Comparison of ENCODE assay signal across 8 mouse cellular contexts in the genomic region with DNA sequence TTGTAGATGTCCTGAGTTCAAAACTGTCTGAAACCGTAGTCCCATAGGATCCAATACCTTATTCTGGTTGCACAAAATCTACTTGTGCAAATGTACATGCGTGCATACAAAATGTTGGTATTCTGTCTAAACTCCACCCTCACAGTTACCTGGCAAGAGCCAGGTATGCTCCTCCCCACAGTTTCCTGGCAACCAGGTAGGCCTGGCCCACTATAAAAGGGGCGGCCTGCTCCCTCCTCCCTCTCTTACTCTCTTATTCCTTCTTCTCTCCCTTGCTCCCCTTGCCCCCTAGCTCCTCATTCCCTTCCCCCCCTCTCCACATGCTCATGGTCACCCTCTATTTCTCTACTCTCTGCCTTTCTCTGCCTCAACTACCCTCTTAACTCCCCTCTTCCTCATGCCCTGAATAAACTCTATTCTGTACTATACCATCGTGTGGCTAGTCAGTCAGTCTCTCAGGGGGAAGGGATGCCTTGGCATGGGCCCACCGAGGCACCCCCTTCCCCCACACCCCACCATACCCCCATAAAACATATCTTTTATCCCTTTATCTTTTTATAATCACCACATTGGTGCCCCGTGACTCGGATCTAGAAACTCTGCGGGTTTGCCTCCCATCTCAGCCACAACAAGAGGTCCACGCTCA. TPM values are rescaled to one million over a fixed set of nuclear protein-coding genes. Genes with fewer than 3 reads are reported as not detected.
A peak's percentile ranks its signal among the peaks of the same experiment; 100 is the strongest.
DNase-seq lines count a peak whose midpoint lies in the region; ATAC-seq and TF ChIP-seq lines count a peak whose summit lies in the region.

No protein-coding gene starts in this region.

- WGBS in heart, postnatal 0 days = 87% methylated on average over 9 of the region's 9 CpGs
- 84% methylated on average over 9 of the region's 9 CpGs for WGBS in hindbrain, embryonic 10.5 days
- 75% methylated on average over 9 of the region's 9 CpGs for WGBS in liver, embryonic 11.5 days
- WGBS in neural tube, embryonic 14.5 days = 82% methylated on average over 9 of the region's 9 CpGs

- no peaks in the 10 kb centered on the region for H3K36me3 ChIP-seq in heart, postnatal 0 days (replicated peaks; ENCODE audit: control insufficient read depth, insufficient read depth, low read length)
- H3K36me3 ChIP-seq in hindbrain, embryonic 10.5 days = no peaks in the 10 kb centered on the region
- no peaks in the 10 kb centered on the region for H3K36me3 ChIP-seq in liver, embryonic 11.5 days (ENCODE audit: control insufficient read depth, insufficient read depth, low read length)
- no peaks in the 10 kb centered on the region for H3K36me3 ChIP-seq in neural tube, embryonic 14.5 days (ENCODE audit: control insufficient read depth, insufficient read depth, low read length)

- no peak overlapping the region for H3K27ac ChIP-seq in heart, postnatal 0 days (ENCODE audit: low read depth)
- peak overlapping the region; percentile 69 for H3K27ac ChIP-seq in hindbrain, embryonic 10.5 days
- no peak overlapping the region for H3K27ac ChIP-seq in liver, embryonic 11.5 days (ENCODE audit: low read depth, low read length)
- no peak overlapping the region for H3K27ac ChIP-seq in neural tube, embryonic 14.5 days (ENCODE audit: low read depth, low read length)

- no peak for DNase-seq in heart, postnatal 0 days (ENCODE audit: low spot score)
- DNase-seq in heart, postnatal 14 days = no peak
- no peak for DNase-seq in hindbrain, embryonic 10.5 days (ENCODE audit: low spot score)
- no peak for DNase-seq in liver, embryonic 11.5 days (ENCODE audit: low spot score)
- DNase-seq in cerebellum, adult 9-10 months = no peak
- DNase-seq in B cell, adult 2 months = no peak
- DNase-seq in left cerebral cortex, postnatal 14 days (ENCODE audit: low spot score in 2 of 2) = no peak

- TF ChIP-seq EP300 in heart, postnatal 0 days (IDR thresholded peaks at IDR 0.05; ENCODE audit: low read depth) = no peak

- no peak for ATAC-seq in heart, postnatal 0 days (ENCODE audit: insufficient read depth, low read depth)
- no peak for ATAC-seq in liver, embryonic 11.5 days (replicated peaks; ENCODE audit: low FRiP score)
- peak; percentile 38; the same call in 1 of the 2 replicates for ATAC-seq in neural tube, embryonic 14.5 days (ENCODE audit: low read depth)

- peak overlapping the region; percentile 17; the same call in 1 of the 2 replicates for H3K9ac ChIP-seq in heart, postnatal 0 days (replicated peaks; ENCODE audit: low read depth, low read length)
- H3K9ac ChIP-seq in liver, embryonic 11.5 days (ENCODE audit: low read depth, low read length) = peak overlapping the region; percentile 30
- H3K9ac ChIP-seq in neural tube, embryonic 14.5 days (replicated peaks; ENCODE audit: low read depth, low read length) = no peak overlapping the region

- H3K4me1 ChIP-seq in heart, postnatal 0 days (ENCODE audit: control insufficient read depth, insufficient read depth) = peaks cover 13% of the 10 kb centered on the region
- H3K4me1 ChIP-seq in hindbrain, embryonic 10.5 days (replicated peaks) = peaks cover 19% of the 10 kb centered on the region
- no peaks in the 10 kb centered on the region for H3K4me1 ChIP-seq in liver, embryonic 11.5 days (replicated peaks; ENCODE audit: control insufficient read depth, insufficient read depth, low read length)
- H3K4me1 ChIP-seq in neural tube, embryonic 14.5 days (ENCODE audit: control insufficient read depth, insufficient read depth, low read length) = 0 out of 2 replicates have a peak, but pooled peaks cover 9% of the 10 kb centered on the region

- H3K4me2 ChIP-seq in heart, postnatal 0 days (ENCODE audit: low read depth, low read length) = peak overlapping the region; percentile 54; the same call in 1 of the 2 replicates
- peak overlapping the region; percentile 41 for H3K4me2 ChIP-seq in liver, embryonic 11.5 days
- H3K4me2 ChIP-seq in neural tube, embryonic 14.5 days (ENCODE audit: low read depth, low read length) = peak overlapping the region; percentile 37

- intact Hi-C loops in heart, postnatal 14 days (cut with DNase I) = no loop called here
- intact Hi-C loops in left cerebral cortex, postnatal 14 days (cut with DNase I) = no loop called here

- peak overlapping the region; percentile 23; the same call in 1 of the 2 replicates for H3K4me3 ChIP-seq in heart, postnatal 0 days (ENCODE audit: low read depth, low read length)
- H3K4me3 ChIP-seq in hindbrain, embryonic 10.5 days = peak overlapping the region; percentile 43; the same call in 1 of the 2 replicates
- no peak overlapping the region for H3K4me3 ChIP-seq in liver, embryonic 11.5 days (ENCODE audit: low read depth, low read length)
- H3K4me3 ChIP-seq in neural tube, embryonic 14.5 days (ENCODE audit: low read depth, low read length) = no peak overlapping the region

- TF ChIP-seq CTCF in heart, postnatal 0 days (IDR thresholded peaks at IDR 0.05; ENCODE audit: low read depth) = no peak

- H3K27me3 ChIP-seq in heart, postnatal 0 days (ENCODE audit: control insufficient read depth, insufficient read depth, low read length) = no peaks in the 10 kb centered on the region
- peaks cover 3% of the 10 kb centered on the region for H3K27me3 ChIP-seq in hindbrain, embryonic 10.5 days (ENCODE audit: insufficient read depth, poor library complexity, severe bottlenecking)
- H3K27me3 ChIP-seq in liver, embryonic 11.5 days (replicated peaks; ENCODE audit: control insufficient read depth, insufficient read depth, low read length) = no peaks in the 10 kb centered on the region
- no peaks in the 10 kb centered on the region for H3K27me3 ChIP-seq in neural tube, embryonic 14.5 days (ENCODE audit: control insufficient read depth, insufficient read depth, low read length)

- no peaks in the 10 kb centered on the region for H3K9me3 ChIP-seq in heart, postnatal 0 days (replicated peaks; ENCODE audit: control insufficient read depth, low read length)
- no peaks in the 10 kb centered on the region for H3K9me3 ChIP-seq in hindbrain, embryonic 10.5 days
- H3K9me3 ChIP-seq in liver, embryonic 11.5 days (ENCODE audit: control insufficient read depth, low read length) = no peaks in the 10 kb centered on the region
- no peaks in the 10 kb centered on the region for H3K9me3 ChIP-seq in neural tube, embryonic 14.5 days (ENCODE audit: control insufficient read depth, low read length)

RNA-seq across cellular contexts. Expression of gene Galm, which starts 31.9 kb away (rescaled TPM):
- 15.4 and 19.7 TPM in 2 replicates for total RNA-seq in heart, postnatal 0 days (2014; rRNA removed; ENCODE audit: low replicate concordance)
- 9.6 and 10.7 TPM in 2 replicates for polyA plus RNA-seq in heart, postnatal 0 days (2015; fragmentation: Nextera tagmentation; extraction: Ambion mirVana)
- 10 to 100 TPM; 11.0 to 12.4 TPM for total RNA-seq in heart, postnatal 14 days (2021)
- polyA plus RNA-seq in hindbrain, embryonic 10.5 days (2016; fragmentation: Nextera tagmentation; extraction: Ambion mirVana) = 8.4 and 10.2 TPM in 2 replicates
- 16.7 and 18.7 TPM in 2 replicates for polyA plus RNA-seq in liver, embryonic 11.5 days (2014; fragmentation: Nextera tagmentation; extraction: Ambion mirVana)
- polyA plus RNA-seq in neural tube, embryonic 14.5 days (2014; fragmentation: Nextera tagmentation; extraction: Ambion mirVana) = 0.79 and 1.7 TPM in 2 replicates
- 1 to 10 TPM; 2.1 to 2.5 TPM for total RNA-seq in left cerebral cortex, postnatal 14 days (2021)

RNA-seq across cellular contexts. Expression of gene Hnrnpll, which starts 33.2 kb away (rescaled TPM):
- total RNA-seq in heart, postnatal 0 days (2014; rRNA removed; ENCODE audit: low replicate concordance) = 36.8 and 37.5 TPM in 2 replicates
- polyA plus RNA-seq in heart, postnatal 0 days (2015; fragmentation: Nextera tagmentation; extraction: Ambion mirVana) = 19.0 TPM in 2 replicates
- 10 to 100 TPM; 27.0 to 29.3 TPM for total RNA-seq in heart, postnatal 14 days (2021)
- 85.6 and 92.4 TPM in 2 replicates for polyA plus RNA-seq in hindbrain, embryonic 10.5 days (2016; fragmentation: Nextera tagmentation; extraction: Ambion mirVana)
- 57.2 and 65.9 TPM in 2 replicates for polyA plus RNA-seq in liver, embryonic 11.5 days (2014; fragmentation: Nextera tagmentation; extraction: Ambion mirVana)
- 66.5 and 69.3 TPM in 2 replicates for polyA plus RNA-seq in neural tube, embryonic 14.5 days (2014; fragmentation: Nextera tagmentation; extraction: Ambion mirVana)
- 10 to 100 TPM; 59.4 to 60.9 TPM for total RNA-seq in left cerebral cortex, postnatal 14 days (2021)

Comparison
In these comparisons a context has a peak if more than half of its experiments do, and no peak if none do; other contexts are left out.
1. H3K4me3 ChIP-seq: peak in heart, postnatal 0 days (single experiment) and hindbrain, embryonic 10.5 days (single experiment); none in liver, embryonic 11.5 days (single experiment) and neural tube, embryonic 14.5 days (single experiment).
2. Peak in every context shown above with its lines, with median percentiles within 50 percentile points of each other: H3K4me2 ChIP-seq.